Mouse (Mus musculus): ENCODE results near the gene Zmiz1. TPM values are rescaled to one million over a fixed set of nuclear protein-coding genes. Genes with fewer than 3 reads are reported as not detected.
A peak's percentile ranks its signal among the peaks of the same experiment; 100 is the strongest.

Zmiz1 gene
- total RNA-seq, 2 experiments from 2014 or later: 88.1 to 94.5 TPM

DNA sequence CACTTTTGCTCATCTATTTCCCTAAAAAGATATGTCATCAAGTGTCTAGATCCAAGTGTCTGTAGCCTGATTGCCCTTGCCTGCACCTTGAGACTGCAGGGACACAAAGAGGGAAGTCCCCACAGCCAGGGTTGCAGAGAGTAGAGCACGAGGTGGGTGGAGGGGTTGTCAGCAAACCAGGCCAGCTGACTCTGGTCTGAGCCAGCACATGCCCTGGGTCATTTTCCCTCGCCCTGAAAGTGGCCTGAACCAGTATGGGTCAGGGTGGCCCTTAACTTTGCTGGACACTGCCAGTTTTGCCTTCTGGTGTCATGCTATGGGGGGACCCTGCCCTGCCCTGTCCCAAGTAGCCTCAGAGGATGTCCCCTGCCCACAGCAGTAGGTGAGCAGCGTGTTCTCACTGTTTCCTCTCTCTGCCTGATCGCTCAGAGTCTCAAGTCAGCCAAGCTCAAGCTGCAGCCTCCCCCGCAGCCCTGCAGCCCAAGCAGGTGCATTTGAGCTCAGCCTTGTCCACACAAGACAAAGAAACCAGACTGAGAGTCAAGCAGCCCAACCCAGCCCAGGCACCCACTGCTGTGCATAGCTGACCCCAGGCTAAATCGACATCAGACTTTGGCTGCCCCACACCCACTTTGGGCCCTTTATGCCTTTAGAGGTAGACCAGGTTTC is 14.1 kb downstream of the Zmiz1 start:
- DNase-seq: no peak

GRCm38 (mm10) chr14:25474017-25474416 is 15.0 kb downstream of the Zmiz1 start:
- DNase-seq: no peak

DNA sequence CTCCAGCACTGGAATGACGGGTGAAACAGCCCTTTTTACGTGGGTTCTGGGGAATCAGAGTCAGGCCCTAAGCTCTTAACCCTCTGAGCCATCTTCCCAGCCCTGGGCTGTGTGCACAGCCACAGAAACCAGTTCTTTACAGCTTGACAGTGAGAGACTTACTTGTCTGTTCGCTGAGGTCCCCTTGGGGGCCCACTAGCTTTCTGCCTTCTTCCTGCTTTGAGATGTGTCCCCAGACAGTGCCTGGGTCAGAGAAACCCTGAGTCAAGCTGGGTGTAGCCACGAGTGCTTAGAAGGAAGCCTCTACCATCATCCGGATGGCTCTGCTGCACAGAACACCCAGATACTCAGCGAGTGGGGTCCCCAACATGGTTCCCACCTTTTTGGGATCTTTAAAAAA is 15.7 kb downstream of the Zmiz1 start:
- DNase-seq: no peak

DNA sequence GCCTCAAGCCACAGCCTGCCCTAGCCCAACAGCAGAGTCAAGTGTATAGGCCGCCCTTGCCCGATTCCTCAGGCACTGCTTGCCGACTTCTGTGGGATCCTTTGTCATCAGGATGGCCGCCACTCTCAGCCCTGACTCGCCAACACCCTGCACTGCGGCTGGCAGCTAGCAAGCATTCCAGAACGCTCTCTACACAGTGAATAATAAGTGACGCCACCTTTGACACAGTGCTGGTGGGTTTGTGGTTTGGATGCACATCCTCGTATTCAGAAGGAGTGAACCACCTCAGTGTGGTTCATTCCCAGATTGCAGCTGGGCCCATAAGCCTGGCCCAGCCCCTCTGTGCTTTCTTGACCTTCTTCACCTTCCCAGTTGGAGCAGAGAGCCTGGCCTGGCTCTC is 17.1 kb downstream of the Zmiz1 start:
- DNase-seq: no peak

DNA sequence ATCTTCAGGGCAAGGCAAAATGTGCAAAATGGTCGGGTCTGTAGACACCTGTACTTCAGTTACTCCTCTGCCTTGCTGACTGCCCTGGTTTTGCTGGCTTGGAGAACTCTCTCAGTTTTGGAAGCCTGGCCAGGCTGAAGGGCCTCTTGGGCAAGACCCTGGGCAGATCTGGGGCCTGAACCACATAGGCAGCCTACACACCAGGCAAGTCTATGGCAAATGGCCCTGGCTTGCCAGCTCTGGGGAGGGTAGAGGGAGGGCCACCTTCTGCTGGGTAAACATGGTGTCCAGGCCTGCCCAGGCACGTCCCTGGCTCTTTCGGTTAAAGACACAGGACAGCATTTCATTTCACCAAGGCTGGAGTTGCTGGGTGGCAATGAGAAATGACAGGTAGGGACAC is 17.5 kb downstream of the Zmiz1 start:
- DNase-seq: no peak

DNA sequence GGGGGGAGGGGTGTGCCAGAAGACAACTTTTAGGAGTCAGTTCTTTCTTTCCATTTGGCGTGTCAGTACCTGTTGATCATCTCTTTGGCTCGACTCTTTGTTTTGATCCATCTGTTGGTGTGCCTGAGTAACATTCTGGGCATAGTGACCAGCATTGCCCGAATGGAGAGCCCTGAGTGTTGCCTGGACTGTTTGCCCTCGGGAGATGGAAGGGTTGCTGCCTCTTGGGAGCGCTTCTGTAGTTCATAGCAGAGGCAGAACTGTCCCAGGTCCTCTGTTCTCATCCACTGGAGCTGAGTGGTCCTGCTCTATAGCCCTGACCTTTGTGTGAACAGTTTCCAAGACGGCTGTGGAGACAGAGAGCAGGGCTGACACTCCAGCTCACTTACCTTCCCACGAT is 18.3 kb downstream of the Zmiz1 start:
- no peak for DNase-seq

GRCm38 (mm10) chr14:25478257-25478656 is 19.3 kb downstream of the Zmiz1 start:
- no peak for DNase-seq

DNA sequence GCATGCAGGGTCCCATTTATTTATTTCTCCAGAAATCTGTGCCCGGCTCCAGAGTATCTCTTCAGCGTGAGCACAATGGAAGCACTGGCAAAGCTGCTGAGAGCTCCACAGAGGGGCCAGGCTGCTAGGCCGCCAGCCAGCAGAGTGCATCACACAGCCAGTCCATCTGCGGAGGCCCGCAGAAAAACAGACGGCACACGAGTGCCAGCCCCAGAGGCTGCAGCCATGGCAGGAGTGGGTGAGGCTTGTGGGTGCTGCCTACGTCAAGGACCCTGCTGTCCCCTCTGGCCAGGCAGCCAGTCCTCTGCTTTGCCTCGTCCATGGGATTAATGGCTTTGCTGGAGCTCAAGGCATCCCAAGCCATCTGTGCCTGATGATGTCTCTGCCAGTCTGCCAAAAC is 19.8 kb downstream of the Zmiz1 start:
- peak in 1 of 2 experiments; percentile 47 for DNase-seq

GRCm38 (mm10) chr14:25479841-25480252 is 20.9 kb downstream of the Zmiz1 start:
- no peak for DNase-seq

- DNase-seq: no peak
These were observed 21.5 kb downstream of the Zmiz1 start for GRCm38 (mm10) chr14:25480443-25480842.

GRCm38 (mm10) chr14:25480916-25481666 is 22.1 kb downstream of the Zmiz1 start:
- no peak for DNase-seq

DNA sequence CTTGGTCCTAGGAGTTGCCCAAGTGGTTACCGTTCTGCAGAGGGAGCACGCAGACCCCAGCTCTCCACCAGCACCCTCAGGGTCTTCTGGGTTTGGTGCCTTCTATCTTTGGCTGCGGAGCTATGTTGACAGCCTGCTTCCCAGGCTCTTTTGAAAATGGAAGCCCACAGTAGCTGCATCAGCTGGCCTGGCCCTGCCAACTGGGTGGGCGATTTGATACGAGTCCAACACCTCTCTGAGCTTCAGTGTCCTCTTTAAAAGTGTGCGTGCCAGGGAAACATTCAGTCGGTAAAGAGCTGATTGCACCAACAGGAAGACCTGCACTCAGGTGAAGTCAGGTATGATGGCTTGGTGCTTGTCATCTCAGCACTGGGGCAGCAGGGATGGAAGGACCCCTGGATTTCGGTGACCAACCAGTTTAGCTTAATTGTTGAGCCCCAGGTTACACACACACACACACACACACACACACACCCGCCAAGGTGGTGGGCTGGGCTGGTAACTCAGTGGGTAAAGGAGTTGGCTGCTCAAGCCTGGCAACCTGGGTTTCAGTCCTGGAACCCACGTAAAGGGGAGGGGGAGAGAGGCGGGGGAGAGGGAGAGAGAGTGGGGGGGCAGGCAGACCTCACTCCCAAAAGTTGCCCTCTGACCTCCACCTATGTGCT is 22.8 kb downstream of the Zmiz1 start:
- no peak for DNase-seq

DNA sequence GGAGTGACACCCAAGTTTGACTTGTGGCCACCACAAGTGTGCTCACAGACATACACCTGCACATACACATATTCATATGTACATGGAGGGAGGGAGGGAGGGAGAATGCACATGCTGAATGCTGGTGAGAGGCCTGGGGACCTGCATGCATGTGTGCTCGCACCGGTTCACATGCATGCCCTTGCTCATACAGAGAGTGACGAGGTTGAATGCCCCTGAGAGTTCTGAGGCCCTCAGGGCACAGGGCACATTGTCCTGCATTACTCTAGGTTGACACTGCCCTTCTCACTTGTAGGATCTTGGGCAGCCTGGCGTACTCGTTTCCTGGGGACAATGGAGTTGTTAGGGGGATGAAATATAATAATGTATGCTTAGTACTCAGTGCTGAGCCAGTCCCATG is 23.4 kb downstream of the Zmiz1 start:
- DNase-seq: no peak

- DNase-seq: no peak
These were observed 24.3 kb downstream of the Zmiz1 start for GRCm38 (mm10) chr14:25483285-25483684.

GRCm38 (mm10) chr14:25484049-25484448 is 25.1 kb downstream of the Zmiz1 start:
- no peak for DNase-seq

- DNase-seq: no peak
These were observed 27.2 kb downstream of the Zmiz1 start for GRCm38 (mm10) chr14:25486220-25486619.

DNA sequence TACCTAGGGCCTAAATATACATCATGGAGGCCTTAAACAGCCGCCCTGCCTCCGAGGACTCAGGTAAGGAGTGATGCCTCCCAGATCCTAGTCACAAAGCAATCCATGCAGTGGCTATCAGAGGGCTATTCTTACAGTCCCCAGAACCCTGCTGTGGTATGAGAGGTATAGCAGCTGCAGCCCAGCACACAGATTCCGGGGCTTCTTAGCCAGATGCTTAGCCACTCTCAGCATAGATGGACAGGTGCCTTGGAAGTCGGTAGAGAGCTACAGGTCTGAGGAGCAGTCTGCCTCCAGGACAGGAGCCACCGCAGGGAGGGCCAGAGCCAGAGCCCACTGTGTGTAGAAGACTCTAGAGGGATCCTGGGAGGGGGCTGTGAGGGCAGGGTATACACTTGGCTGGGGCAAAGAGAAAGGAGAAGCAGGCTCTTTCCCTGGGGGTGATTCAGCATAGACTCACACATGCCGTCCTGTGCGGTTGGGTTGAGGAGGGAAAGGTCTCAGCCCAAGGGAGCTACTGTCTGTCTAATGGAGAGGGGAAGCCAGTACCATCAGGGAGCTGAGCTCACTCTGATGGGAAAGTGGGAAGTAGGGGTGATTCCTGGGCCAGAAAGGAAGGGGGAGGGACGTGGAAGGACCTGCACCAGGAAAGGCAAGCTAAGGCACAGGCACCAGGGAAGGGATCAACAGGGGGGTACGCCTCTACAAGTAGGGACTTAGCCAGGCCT is 27.9 kb downstream of the Zmiz1 start:
- no peak for DNase-seq

- no peak for DNase-seq
These were observed 28.5 kb downstream of the Zmiz1 start for GRCm38 (mm10) chr14:25487470-25487955.

GRCm38 (mm10) chr14:25488097-25488613 is 29.2 kb downstream of the Zmiz1 start:
- no peak for DNase-seq

DNA sequence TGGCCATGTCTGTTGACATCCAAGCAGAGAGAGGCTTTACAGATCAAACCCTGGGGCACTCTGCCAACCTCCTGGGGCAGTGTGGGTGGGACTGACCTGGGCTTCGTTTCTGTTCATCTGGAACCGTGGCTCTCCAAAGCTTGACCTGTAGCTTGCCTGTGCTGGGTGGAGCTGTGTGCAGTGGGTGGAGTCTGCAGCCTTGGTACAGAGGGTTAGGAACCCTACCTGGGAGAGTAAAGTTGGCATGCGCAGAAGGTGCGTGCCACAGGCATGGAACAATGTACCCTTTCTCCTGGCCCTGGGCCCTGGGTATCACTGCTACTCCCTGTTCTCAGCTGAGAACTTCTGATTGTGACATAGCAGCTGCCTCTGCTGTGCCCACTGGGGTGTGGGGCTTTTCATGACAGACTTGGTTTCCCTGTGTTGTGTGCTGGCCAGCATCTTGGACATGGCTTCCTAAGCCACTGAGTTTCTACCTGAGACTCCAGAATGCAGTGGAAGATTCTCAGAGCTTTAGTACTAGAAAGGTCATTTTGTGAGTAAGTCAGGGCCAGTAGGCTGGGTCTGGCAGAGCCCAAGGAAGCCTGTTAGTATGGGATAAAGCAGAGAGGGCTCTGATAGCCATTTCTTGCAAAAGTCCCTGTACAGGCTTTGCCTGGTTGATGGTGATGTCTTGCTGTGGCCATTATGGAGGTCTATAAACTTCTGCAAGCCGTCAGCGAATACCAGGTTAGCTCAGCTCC is 30.5 kb downstream of the Zmiz1 start:
- no peak for DNase-seq

DNA sequence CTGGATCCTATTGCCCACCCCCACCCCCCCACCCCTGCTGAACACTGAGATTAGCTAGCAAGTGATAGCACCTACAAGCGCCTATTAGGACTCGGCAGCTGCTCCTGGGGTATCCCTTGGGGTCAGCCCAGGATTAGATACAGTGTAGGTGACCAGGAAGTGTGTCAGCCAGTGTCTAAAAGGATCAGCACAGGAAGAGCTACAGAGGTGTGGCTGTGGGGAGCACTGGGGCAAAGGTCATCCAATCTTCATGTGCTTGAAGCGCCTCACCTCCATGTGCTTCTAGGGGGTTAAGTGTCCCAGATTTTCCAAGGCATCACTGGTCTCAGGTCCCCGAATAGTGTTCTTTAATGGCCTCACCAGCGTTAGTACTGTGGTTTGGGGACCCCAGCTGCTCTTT is 33.0 kb downstream of the Zmiz1 start:
- DNase-seq: no peak
